Mouse (Mus musculus): ENCODE data around the gene Pard3.

GRCm38 (mm10) chr8:127300493-127300892, 236.8 kb downstream of the Pard3 start:
- TF ChIP-seq CTCF (IDR thresholded peaks at IDR 0.05; ENCODE audit: low read depth) (no peak), EP300 (optimal IDR thresholded peaks at IDR 0.05) (no peak)

All from stomach, postnatal 0 days (tissue).